Mouse (Mus musculus): ENCODE measurements at regions not wholly inside any gene's neighbourhood (a gene's known extent, or its start where the extent isn't known, plus 50 kb on each side); places are given as distances from the start of the nearest gene placed in this dataset.
A peak's percentile ranks its signal among the peaks of the same experiment; 100 is the strongest.

- Histone ChIP-seq H3K9me3 (no peaks in the 10 kb centered on the region), H3K27ac (replicated peaks) (no peak overlapping the region), H3K4me1 (no peaks in the 10 kb centered on the region), H3K9ac (replicated peaks) (no peak overlapping the region), H3K4me2 (replicated peaks) (no peak overlapping the region), H3K36me3 (no peaks in the 10 kb centered on the region), H3K4me3 (no peak overlapping the region), H3K27me3 (no peaks in the 10 kb centered on the region)
- ATAC-seq (ENCODE audit: low FRiP score, low read depth) = no peak
- WGBS = 16% methylated on average over 1 of the region's 1 CpGs
These were observed 113.2 kb upstream of the Gm17509 start for GRCm38 (mm10) chr13:117334125-117334524.

- no peaks in the 10 kb centered on the region for H3K4me1 ChIP-seq
- no peaks in the 10 kb centered on the region for H3K27me3 ChIP-seq
- no peaks in the 10 kb centered on the region for H3K9me3 ChIP-seq
- H3K9ac ChIP-seq (replicated peaks) = no peak overlapping the region
- H3K27ac ChIP-seq (replicated peaks) = no peak overlapping the region
- no peak overlapping the region for H3K4me3 ChIP-seq
- no peak for ATAC-seq (ENCODE audit: low FRiP score, low read depth)
- 87% methylated on average over 5 of the region's 5 CpGs for WGBS
- H3K36me3 ChIP-seq = no peaks in the 10 kb centered on the region
- no peak overlapping the region for H3K4me2 ChIP-seq (replicated peaks)
These were observed 113.7 kb upstream of the Gm17509 start for GRCm38 (mm10) chr13:117334539-117334938.

GRCm38 (mm10) chr13:117381086-117381595 is 160.3 kb upstream of the Gm17509 start:
- H3K27me3 ChIP-seq = no peaks in the 10 kb centered on the region
- H3K9me3 ChIP-seq = no peaks in the 10 kb centered on the region
- no peak overlapping the region for H3K9ac ChIP-seq (replicated peaks)
- ATAC-seq (ENCODE audit: low FRiP score, low read depth) = no peak
- no peak overlapping the region for H3K4me2 ChIP-seq (replicated peaks)
- 75% methylated on average over 4 of the region's 4 CpGs for WGBS
- H3K4me3 ChIP-seq = no peak overlapping the region
- no peaks in the 10 kb centered on the region for H3K4me1 ChIP-seq
- no peak overlapping the region for H3K27ac ChIP-seq (replicated peaks)
- H3K36me3 ChIP-seq = no peaks in the 10 kb centered on the region

- Histone ChIP-seq H3K4me1 (no peaks in the 10 kb centered on the region), H3K9ac (replicated peaks) (no peak overlapping the region), H3K27ac (replicated peaks) (no peak overlapping the region), H3K4me2 (replicated peaks) (no peak overlapping the region), H3K36me3 (no peaks in the 10 kb centered on the region), H3K4me3 (no peak overlapping the region), H3K27me3 (no peaks in the 10 kb centered on the region), H3K9me3 (no peaks in the 10 kb centered on the region)
- 86% methylated on average over 12 of the region's 12 CpGs for WGBS
- no peak for ATAC-seq (ENCODE audit: low FRiP score, low read depth)
These were observed 162.7 kb upstream of the Gm17509 start for GRCm38 (mm10) chr13:117383480-117384137.

GRCm38 (mm10) chr13:117390287-117390686 is 169.4 kb upstream of the Gm17509 start:
- H3K27me3 ChIP-seq = no peaks in the 10 kb centered on the region
- no peak for ATAC-seq (ENCODE audit: low FRiP score, low read depth)
- H3K9me3 ChIP-seq = no peaks in the 10 kb centered on the region
- no peaks in the 10 kb centered on the region for H3K4me1 ChIP-seq
- no peak overlapping the region for H3K27ac ChIP-seq (replicated peaks)
- H3K4me2 ChIP-seq (replicated peaks) = no peak overlapping the region
- H3K9ac ChIP-seq (replicated peaks) = no peak overlapping the region
- H3K4me3 ChIP-seq = no peak overlapping the region
- H3K36me3 ChIP-seq = no peaks in the 10 kb centered on the region

- Histone ChIP-seq H3K27me3 (no peaks in the 10 kb centered on the region), H3K4me2 (replicated peaks) (no peak overlapping the region), H3K9me3 (no peaks in the 10 kb centered on the region), H3K9ac (replicated peaks) (no peak overlapping the region), H3K4me1 (no peaks in the 10 kb centered on the region), H3K36me3 (no peaks in the 10 kb centered on the region), H3K4me3 (no peak overlapping the region), H3K27ac (replicated peaks) (no peak overlapping the region)
- 53% methylated on average over 1 of the region's 1 CpGs for WGBS
- no peak for ATAC-seq (ENCODE audit: low FRiP score, low read depth)
These were observed 172.6 kb upstream of the Gm17509 start for GRCm38 (mm10) chr13:117393488-117393887.

GRCm38 (mm10) chr13:117401245-117401644 is 180.4 kb upstream of the Gm17509 start:
- no peak overlapping the region for H3K27ac ChIP-seq (replicated peaks)
- 76% methylated on average over 4 of the region's 4 CpGs for WGBS
- no peak overlapping the region for H3K9ac ChIP-seq (replicated peaks)
- H3K4me3 ChIP-seq = no peak overlapping the region
- no peaks in the 10 kb centered on the region for H3K9me3 ChIP-seq
- no peak overlapping the region for H3K4me2 ChIP-seq (replicated peaks)
- ATAC-seq (ENCODE audit: low FRiP score, low read depth) = 0 out of 2 replicates have a peak, but pooled peaks have one; percentile 19
- no peaks in the 10 kb centered on the region for H3K36me3 ChIP-seq
- no peaks in the 10 kb centered on the region for H3K4me1 ChIP-seq
- H3K27me3 ChIP-seq = no peaks in the 10 kb centered on the region

GRCm38 (mm10) chr13:117409940-117410339 is 189.1 kb upstream of the Gm17509 start:
- no peak overlapping the region for H3K4me3 ChIP-seq
- no peak overlapping the region for H3K9ac ChIP-seq (replicated peaks)
- H3K4me1 ChIP-seq = no peaks in the 10 kb centered on the region
- ATAC-seq (ENCODE audit: low FRiP score, low read depth) = no peak
- no peaks in the 10 kb centered on the region for H3K27me3 ChIP-seq
- no peak overlapping the region for H3K27ac ChIP-seq (replicated peaks)
- no peak overlapping the region for H3K4me2 ChIP-seq (replicated peaks)
- 85% methylated on average over 7 of the region's 7 CpGs for WGBS
- H3K9me3 ChIP-seq = no peaks in the 10 kb centered on the region
- H3K36me3 ChIP-seq = no peaks in the 10 kb centered on the region

- 87% methylated on average over 4 of the region's 4 CpGs for whole genome bisulfite sequencing
- Histone ChIP-seq H3K27ac (replicated peaks) (no peak overlapping the region), H3K27me3 (no peaks in the 10 kb centered on the region), H3K4me3 (no peak overlapping the region), H3K4me2 (replicated peaks) (no peak overlapping the region), H3K9me3 (no peaks in the 10 kb centered on the region), H3K36me3 (no peaks in the 10 kb centered on the region), H3K4me1 (no peaks in the 10 kb centered on the region), H3K9ac (replicated peaks) (no peak overlapping the region)
- ATAC-seq (ENCODE audit: low FRiP score, low read depth) = no peak
These were observed 188.5 kb upstream of the Hcn1 start for GRCm38 (mm10) chr13:117413616-117414015.

- Histone ChIP-seq H3K9me3 (no peaks in the 10 kb centered on the region), H3K4me2 (replicated peaks) (no peak overlapping the region), H3K36me3 (no peaks in the 10 kb centered on the region), H3K4me3 (no peak overlapping the region), H3K9ac (replicated peaks) (no peak overlapping the region), H3K27me3 (no peaks in the 10 kb centered on the region), H3K27ac (replicated peaks) (no peak overlapping the region), H3K4me1 (no peaks in the 10 kb centered on the region)
- no peak for ATAC-seq (ENCODE audit: low FRiP score, low read depth)
- WGBS = 88% methylated on average over 4 of the region's 4 CpGs
These were observed 178.6 kb upstream of the Hcn1 start for GRCm38 (mm10) chr13:117423558-117423957.

- 88% methylated on average over 1 of the region's 1 CpGs for WGBS
These were observed 177.1 kb upstream of the Hcn1 start for GRCm38 (mm10) chr13:117425015-117425414.

GRCm38 (mm10) chr13:117467407-117467806 is 134.7 kb upstream of the Hcn1 start:
- ATAC-seq (ENCODE audit: low FRiP score, low read depth) = no peak

More at GRCm38 (mm10) chr13:117425015-117425414, 177.1 kb upstream of the Hcn1 start:
- no peak overlapping the region for H3K4me2 ChIP-seq (replicated peaks)
- no peak overlapping the region for H3K27ac ChIP-seq (replicated peaks)
- no peaks in the 10 kb centered on the region for H3K27me3 ChIP-seq
- no peaks in the 10 kb centered on the region for H3K4me1 ChIP-seq
- no peaks in the 10 kb centered on the region for H3K36me3 ChIP-seq
- no peaks in the 10 kb centered on the region for H3K9me3 ChIP-seq
- ATAC-seq (ENCODE audit: low FRiP score, low read depth) = peak; percentile 55
- no peak overlapping the region for H3K9ac ChIP-seq (replicated peaks)
- H3K4me3 ChIP-seq = no peak overlapping the region

GRCm38 (mm10) chr13:117472726-117473125 is 129.4 kb upstream of the Hcn1 start:
- H3K4me3 ChIP-seq = no peak overlapping the region
- no peaks in the 10 kb centered on the region for H3K27me3 ChIP-seq
- no peak overlapping the region for H3K27ac ChIP-seq (replicated peaks)
- no peaks in the 10 kb centered on the region for H3K9me3 ChIP-seq
- 80% methylated on average over 5 of the region's 5 CpGs for WGBS
- ATAC-seq (ENCODE audit: low FRiP score, low read depth) = no peak
- no peak overlapping the region for H3K9ac ChIP-seq (replicated peaks)
- H3K4me2 ChIP-seq (replicated peaks) = no peak overlapping the region
- no peaks in the 10 kb centered on the region for H3K4me1 ChIP-seq
- H3K36me3 ChIP-seq = no peaks in the 10 kb centered on the region

More at GRCm38 (mm10) chr13:117467407-117467806, 134.7 kb upstream of the Hcn1 start:
- no peak overlapping the region for H3K9ac ChIP-seq (replicated peaks)
- H3K4me2 ChIP-seq (replicated peaks) = no peak overlapping the region
- no peaks in the 10 kb centered on the region for H3K4me1 ChIP-seq
- no peak overlapping the region for H3K27ac ChIP-seq (replicated peaks)
- WGBS = 83% methylated on average over 3 of the region's 3 CpGs
- H3K9me3 ChIP-seq = no peaks in the 10 kb centered on the region
- no peaks in the 10 kb centered on the region for H3K36me3 ChIP-seq
- H3K4me3 ChIP-seq = no peak overlapping the region
- no peaks in the 10 kb centered on the region for H3K27me3 ChIP-seq

All from midbrain, embryonic 12.5 days (tissue).